Mouse (Mus musculus) frontal cortex, adult 2 months (tissue): Measurements from ENCODE around the gene Capn2. TPM values are rescaled to one million over a fixed set of nuclear protein-coding genes. Genes with fewer than 3 reads are reported as not detected.

Experiments
- DNase-seq, 2 experiments: peaks; one replicate each; pipeline ENCODE4 v3.0.0; 2022; ENCODE audit warnings: low spot score in 1 of 2; ENCODE audit errors: extremely low spot score in 1 of 2
- polyA plus RNA-seq: library from polyadenylated mRNA; depleted of rRNA; stranded (reverse); fragments of >200 nt; gene quantifications from 2 replicates; pipeline ENCODE4 v1.2.3, GENCODE M21; 2012

Gene Capn2
- polyA plus RNA-seq, 1 experiment = 73.0 TPM

GRCm38 (mm10) chr1:182475005-182475796 is 42.2 kb downstream of the Capn2 start:
- DNase-seq = peak; percentile 32 to 47

DNA sequence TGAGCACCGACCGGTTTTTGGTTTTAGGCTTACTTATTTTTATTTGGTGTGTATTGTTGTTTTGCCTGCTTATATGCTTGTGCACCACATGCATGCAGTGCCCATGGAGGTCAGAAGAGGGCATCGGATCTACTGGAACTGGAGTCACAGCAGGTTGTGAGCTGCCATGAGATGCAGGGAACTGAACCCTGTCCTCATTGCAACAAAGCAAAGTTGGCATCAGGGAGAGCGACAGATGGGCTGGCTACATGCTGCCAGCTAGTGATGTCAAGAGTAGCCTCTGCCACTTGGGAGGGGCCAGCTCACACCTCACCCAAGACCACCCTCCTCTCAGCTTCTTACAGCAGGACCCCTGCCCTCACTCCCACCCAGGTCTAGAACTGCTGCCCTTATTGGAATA is 51.4 kb downstream of the Capn2 start:
- DNase-seq = no peak

- DNase-seq = no peak
Observed at GRCm38 (mm10) chr1:182465309-182465708, 52.1 kb downstream of the Capn2 start.

- DNase-seq = no peak
Observed at GRCm38 (mm10) chr1:182461813-182462212, 55.6 kb downstream of the Capn2 start.

- DNase-seq = no peak
Observed at GRCm38 (mm10) chr1:182461261-182461660, 56.1 kb downstream of the Capn2 start.

GRCm38 (mm10) chr1:182460291-182461244 is 56.8 kb downstream of the Capn2 start:
- DNase-seq = no peak

DNA sequence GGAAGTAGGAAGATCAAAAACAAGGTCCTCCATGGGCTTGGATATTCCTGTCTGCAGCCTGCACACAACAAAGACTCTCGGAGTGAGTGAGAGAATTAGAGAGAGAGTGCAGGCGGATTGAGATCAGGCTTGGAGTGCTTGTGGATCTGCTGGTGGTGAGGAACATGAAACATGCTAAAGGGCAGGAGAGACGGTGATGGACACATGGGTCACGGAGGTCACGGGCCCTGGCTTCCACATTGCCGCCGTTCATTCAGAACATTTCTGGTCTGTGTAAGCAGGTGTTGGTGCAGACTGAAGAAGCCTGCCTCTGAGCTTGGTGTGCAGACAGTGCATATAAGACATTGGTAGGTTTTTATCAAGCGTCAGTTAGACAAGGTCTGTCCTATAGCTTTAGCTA is 58.0 kb downstream of the Capn2 start:
- no peak for DNase-seq

GRCm38 (mm10) chr1:182458556-182458955 is 58.9 kb downstream of the Capn2 start:
- DNase-seq = no peak

DNA sequence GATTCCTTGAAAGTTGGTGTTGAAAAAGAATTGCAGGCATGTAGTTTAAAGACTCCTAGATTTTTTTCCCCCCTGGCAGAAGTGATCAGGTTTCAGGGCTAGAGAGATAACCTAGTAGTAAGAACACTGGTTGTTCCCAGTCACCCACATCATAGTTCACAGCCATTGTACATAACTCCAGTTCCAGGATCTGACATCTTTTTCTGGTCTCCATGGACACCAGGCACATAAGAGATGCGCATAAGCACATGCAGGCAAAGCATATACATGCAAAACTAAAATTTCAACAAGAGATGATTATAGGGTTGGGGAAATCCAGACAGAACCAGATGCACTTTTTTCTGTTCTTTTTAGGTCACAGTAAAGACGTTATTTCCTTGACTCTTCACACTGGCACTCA is 62.3 kb downstream of the Capn2 start:
- DNase-seq = no peak

GRCm38 (mm10) chr1:182452473-182452872 is 64.9 kb downstream of the Capn2 start:
- no peak for DNase-seq

GRCm38 (mm10) chr1:182448276-182449035 is 69.0 kb downstream of the Capn2 start:
- DNase-seq = no peak

GRCm38 (mm10) chr1:182444116-182444515 is 73.3 kb downstream of the Capn2 start:
- no peak for DNase-seq

DNA sequence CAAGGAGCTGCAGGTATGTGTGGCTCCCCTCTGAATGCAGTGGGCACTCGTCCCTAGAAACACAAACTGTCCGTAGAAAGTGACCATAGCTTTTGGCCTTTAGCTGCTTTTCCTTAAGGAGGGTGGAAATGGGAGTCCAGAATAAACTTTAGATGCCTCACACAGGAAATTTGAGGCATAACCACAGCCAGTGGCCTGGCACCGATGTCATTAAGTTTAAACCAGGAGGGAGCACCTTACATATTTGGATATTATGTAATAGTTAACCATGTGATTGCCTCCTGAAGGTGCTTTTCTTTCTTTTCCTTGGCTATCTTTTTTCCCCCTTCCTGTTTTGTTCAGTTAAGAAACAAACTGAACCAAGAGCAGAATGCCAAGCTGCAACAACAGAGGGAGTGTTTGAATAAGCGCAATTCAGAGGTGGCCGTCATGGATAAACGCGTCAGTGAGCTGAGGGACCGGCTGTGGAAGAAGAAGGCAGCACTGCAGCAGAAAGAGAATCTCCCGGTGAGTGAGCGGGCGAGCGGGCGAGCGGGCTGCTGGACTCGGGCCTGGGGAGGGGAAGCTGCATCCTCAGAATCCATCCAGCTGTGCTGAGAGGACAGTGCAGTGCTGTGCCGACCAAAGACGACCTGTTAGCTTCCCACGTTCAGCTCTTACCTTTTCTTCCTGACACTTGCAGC is 75.5 kb downstream of the Capn2 start:
- no peak for DNase-seq

GRCm38 (mm10) chr1:182439546-182440222 is 77.7 kb downstream of the Capn2 start:
- no peak for DNase-seq

DNA sequence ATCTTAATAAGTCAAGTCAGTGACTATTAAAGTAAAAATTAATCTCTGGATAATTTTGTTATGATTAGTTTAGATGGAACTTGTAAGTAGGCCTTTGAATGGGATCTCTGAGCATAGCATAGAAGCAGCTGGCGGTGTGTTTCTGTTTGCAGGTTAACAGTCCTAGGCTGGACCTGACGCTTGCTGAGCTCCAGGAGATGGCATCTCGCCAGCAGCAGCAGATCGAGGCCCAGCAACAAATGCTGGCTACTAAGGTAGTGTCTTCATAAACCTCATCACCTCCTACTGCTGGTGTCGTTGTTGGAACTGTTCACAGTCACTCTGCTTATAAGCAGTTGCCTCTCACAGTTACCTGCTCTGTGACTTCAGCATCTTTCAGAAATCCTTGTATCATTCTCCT is 80.7 kb downstream of the Capn2 start:
- DNase-seq = no peak

DNA sequence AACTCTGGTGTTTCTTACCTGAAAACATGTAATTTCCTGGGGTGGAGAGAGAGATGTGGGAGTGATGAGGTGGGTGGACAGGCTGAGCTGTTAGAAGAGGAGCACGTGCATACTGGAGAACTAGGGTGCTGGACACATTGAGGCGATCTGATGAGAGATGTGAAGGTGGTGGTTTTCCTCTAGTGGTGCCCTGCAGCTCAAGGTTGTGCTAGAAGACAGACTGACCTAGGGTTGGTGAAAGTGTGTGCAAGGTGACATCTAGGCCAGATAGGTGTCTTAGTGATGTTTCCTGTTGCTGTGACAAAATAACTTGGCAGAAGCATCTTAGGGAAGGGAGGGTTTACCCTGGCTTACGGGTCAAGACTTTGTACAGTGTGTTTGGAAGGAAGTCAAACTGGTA is 85.3 kb downstream of the Capn2 start:
- DNase-seq = no peak

GRCm38 (mm10) chr1:182430676-182431075 is 86.7 kb downstream of the Capn2 start:
- no peak for DNase-seq

DNA sequence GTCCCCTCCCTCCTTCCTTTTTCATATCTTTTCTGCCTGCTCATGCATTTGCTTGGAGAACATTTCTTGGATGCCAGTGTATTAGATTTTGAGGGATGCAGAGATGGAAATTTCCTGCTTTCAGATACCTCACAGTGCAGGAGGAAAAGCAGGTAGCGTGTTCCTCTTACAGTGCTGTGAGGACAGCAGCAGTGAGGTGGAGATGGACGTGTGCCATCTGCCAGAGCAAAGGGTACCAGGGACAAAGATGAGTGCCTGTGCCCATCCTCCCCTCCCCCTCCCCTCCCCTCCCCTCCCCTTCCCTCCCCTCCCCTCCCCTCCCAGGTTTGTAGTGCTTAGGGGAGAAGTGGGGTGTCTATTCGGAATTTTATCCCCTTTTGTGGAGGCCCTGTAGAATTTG is 87.6 kb downstream of the Capn2 start:
- no peak for DNase-seq

- no peak for DNase-seq
Observed at GRCm38 (mm10) chr1:182427426-182427825, 90.0 kb downstream of the Capn2 start.

DNA sequence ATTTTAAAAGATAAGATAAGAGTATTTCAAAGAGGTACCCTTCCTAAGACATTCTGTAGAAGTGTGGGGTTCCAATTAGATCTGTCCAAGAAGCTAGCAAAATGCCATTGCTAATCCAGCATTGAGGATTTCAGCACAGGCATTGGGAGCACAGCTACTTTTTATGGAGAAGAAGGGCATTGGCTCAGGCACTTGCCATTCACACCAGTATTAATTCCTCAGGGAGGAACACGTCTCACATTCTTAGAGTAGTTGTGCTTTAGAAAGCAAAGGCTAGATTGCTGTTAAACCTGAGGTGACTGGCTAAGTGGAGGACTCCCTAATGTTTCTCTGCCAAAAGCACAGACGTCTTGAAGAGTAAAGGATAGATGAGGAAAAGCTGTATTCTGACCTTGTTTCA is 91.0 kb downstream of the Capn2 start:
- DNase-seq = no peak
